Comparison of ENCODE assay signal across 10 mouse cellular contexts in genomic region chr6:6860411-6861085, GRCm38 (mm10). TPM values are rescaled to one million over a fixed set of nuclear protein-coding genes. Genes with fewer than 3 reads are reported as not detected.
DNase-seq lines count a peak whose midpoint lies in the region; ATAC-seq lines count a peak whose summit lies in the region.
"Had no signal": no experiment of that assay in that cellular context is flagged by ENCODE, and none has a peak within 500 bp of the region (broad histone marks: within the 10 kb centered on the region; RNA-seq: fewer than 3 reads in every experiment).

No protein-coding gene starts in this region.

- H3K27me3 ChIP-seq in megakaryocyte, embryonic 14.5 days (replicated peaks) = peaks cover 96% of the 10 kb centered on the region
- peaks cover 94% of the 10 kb centered on the region for H3K27me3 ChIP-seq in embryonic facial prominence, embryonic 13.5 days
- peaks cover 92% of the 10 kb centered on the region for H3K27me3 ChIP-seq in neural tube, embryonic 12.5 days (replicated peaks)

- H3K4me2 ChIP-seq in embryonic facial prominence, embryonic 13.5 days = peak overlapping the region; percentile 56
- 0 out of 2 replicates have a peak overlapping the region, but pooled peaks have one; percentile 9 for H3K4me2 ChIP-seq in neural tube, embryonic 12.5 days (replicated peaks)

- H3K9ac ChIP-seq in embryonic facial prominence, embryonic 13.5 days = peak overlapping the region; percentile 68
- no peak overlapping the region for H3K9ac ChIP-seq in neural tube, embryonic 12.5 days

- under 1% methylated on average over 33 of the region's 33 CpGs for WGBS in embryonic facial prominence, embryonic 13.5 days
- under 1% methylated on average over 33 of the region's 33 CpGs for WGBS in neural tube, embryonic 12.5 days

- no peak for ATAC-seq in megakaryocyte, adult 5-6 weeks (ENCODE audit: poor library complexity, severe bottlenecking)
- ATAC-seq in embryonic facial prominence, embryonic 13.5 days (ENCODE audit: insufficient number of reproducible peaks, insufficient read depth, low FRiP score, low TSS enrichment, low read depth) = no peak
- no peak for ATAC-seq in neural tube, embryonic 12.5 days (ENCODE audit: low FRiP score, low read depth)
- ATAC-seq in inflammation-experienced regulatory T-cells, adult 6 months = no peak

- DNase-seq in induced T-regulatory cell, adult 2 months (ENCODE audit: low read depth) = peak; percentile 32
- DNase-seq in frontal cortex, adult 2 months (ENCODE audit: extremely low spot score in 1 of 2, low spot score in 1 of 2) = no peak

- H3K27ac ChIP-seq in embryonic facial prominence, embryonic 13.5 days = peak overlapping the region; percentile 77
- no peak overlapping the region for H3K27ac ChIP-seq in neural tube, embryonic 12.5 days

- no peaks in the 10 kb centered on the region; the same call in 1 of the 2 replicates for H3K9me3 ChIP-seq in megakaryocyte, embryonic 14.5 days
- no peaks in the 10 kb centered on the region for H3K9me3 ChIP-seq in embryonic facial prominence, embryonic 13.5 days
- no peaks in the 10 kb centered on the region for H3K9me3 ChIP-seq in neural tube, embryonic 12.5 days

- H3K36me3 ChIP-seq in megakaryocyte, embryonic 14.5 days (replicated peaks; ENCODE audit: low read length) = no peaks in the 10 kb centered on the region
- no peaks in the 10 kb centered on the region for H3K36me3 ChIP-seq in embryonic facial prominence, embryonic 13.5 days
- no peaks in the 10 kb centered on the region for H3K36me3 ChIP-seq in neural tube, embryonic 12.5 days

- peak overlapping the region; percentile 84 for H3K4me3 ChIP-seq in megakaryocyte, embryonic 14.5 days (replicated peaks)
- H3K4me3 ChIP-seq in embryonic facial prominence, embryonic 13.5 days = peak overlapping the region; percentile 38
- no peak overlapping the region for H3K4me3 ChIP-seq in neural tube, embryonic 12.5 days

- H3K4me1 ChIP-seq in megakaryocyte, embryonic 14.5 days = peaks cover 51% of the 10 kb centered on the region
- peaks cover 55% of the 10 kb centered on the region for H3K4me1 ChIP-seq in embryonic facial prominence, embryonic 13.5 days
- peaks cover 27% of the 10 kb centered on the region for H3K4me1 ChIP-seq in neural tube, embryonic 12.5 days

RNA-seq across cellular contexts. Expression of gene Dlx6, which starts 2.6 kb away (rescaled TPM):
- not detected in 2 replicates for polyA plus RNA-seq in megakaryocyte, embryonic 14.5 days (2012; ENCODE audit: insufficient read depth, low replicate concordance)
- not detected in 2 replicates for total RNA-seq in megakaryocyte, adult 5-6 weeks (2015)
- total RNA-seq in megakaryocyte, adult 5-6 weeks (2017) = not detected in 2 replicates
- 4.6 and 5.1 TPM in 2 replicates for polyA plus RNA-seq in embryonic facial prominence, embryonic 13.5 days (2015; fragmentation: Nextera tagmentation; extraction: Ambion mirVana)
- not detected in 2 replicates for polyA plus RNA-seq in neural tube, embryonic 12.5 days (2016; fragmentation: Nextera tagmentation; extraction: Ambion mirVana)
- 27.4 and 35.5 TPM in 2 replicates for polyA plus RNA-seq in frontal cortex, adult 2 months (2012; rRNA removed)
- not detected for polyA plus RNA-seq in inflammation-experienced regulatory T-cells, adult 6 months (2017; shearing (Covaris generic))
- polyA plus RNA-seq: gonadal fat pad, adult 2 months; liver, embryonic 16.5 days; urinary bladder, adult 2 months had no signal

RNA-seq across cellular contexts. Expression of gene Dlx5, which starts 21.3 kb away (rescaled TPM):
- polyA plus RNA-seq in megakaryocyte, embryonic 14.5 days (2012; ENCODE audit: insufficient read depth, low replicate concordance) = not detected in 2 replicates
- total RNA-seq in megakaryocyte, adult 5-6 weeks (2015) = not detected in 2 replicates
- total RNA-seq in megakaryocyte, adult 5-6 weeks (2017) = not detected in 2 replicates
- 44.3 and 54.9 TPM in 2 replicates for polyA plus RNA-seq in embryonic facial prominence, embryonic 13.5 days (2015; fragmentation: Nextera tagmentation; extraction: Ambion mirVana)
- 0.72 and 1.3 TPM in 2 replicates for polyA plus RNA-seq in neural tube, embryonic 12.5 days (2016; fragmentation: Nextera tagmentation; extraction: Ambion mirVana)
- 20.9 and 28.3 TPM in 2 replicates for polyA plus RNA-seq in frontal cortex, adult 2 months (2012; rRNA removed)
- not detected for polyA plus RNA-seq in inflammation-experienced regulatory T-cells, adult 6 months (2017; shearing (Covaris generic))
- polyA plus RNA-seq: urinary bladder, adult 2 months had no signal
